Mouse (Mus musculus): ENCODE data around the gene Cyp4f18.
"Not testable (repeated sequence)": the region's sequence is repeated elsewhere in the genome, so short reads cannot be mapped to it uniquely, and the experiment has no call there.

The Cyp4f18 gene

GRCm38 (mm10) chr8:72009473-72009872 lies at the start of gene Cyp4f18:
Cyp4f18 (minus strand) TSS chr8:72009626.
- peak; percentile 47 for DNase-seq (ENCODE audit: low spot score)

- not testable (repeated sequence) for DNase-seq (ENCODE audit: low spot score)
Measured at GRCm38 (mm10) chr8:72057643-72058042, 48.2 kb upstream of the Cyp4f18 start.

- not testable (repeated sequence) for DNase-seq (ENCODE audit: low spot score)
Measured at GRCm38 (mm10) chr8:72054633-72055032, 45.2 kb upstream of the Cyp4f18 start.

- DNase-seq (ENCODE audit: low spot score), result no peak
Measured at GRCm38 (mm10) chr8:72042493-72042892, 33.1 kb upstream of the Cyp4f18 start.

GRCm38 (mm10) chr8:72040918-72041317 lies 31.5 kb upstream of the Cyp4f18 start, which contains the start of gene Olfr372:
Olfr372 (plus strand) TSS chr8:72041218.
- not testable (repeated sequence) for DNase-seq (ENCODE audit: low spot score)

GRCm38 (mm10) chr8:72032926-72033325 lies 23.5 kb upstream of the Cyp4f18 start:
- DNase-seq (ENCODE audit: low spot score), result peak; percentile 61

- peak; percentile 58 for DNase-seq (ENCODE audit: low spot score)
Measured at GRCm38 (mm10) chr8:72024886-72025285, 15.5 kb upstream of the Cyp4f18 start.

- no peak for DNase-seq (ENCODE audit: low spot score)
Measured at GRCm38 (mm10) chr8:72019816-72020215, 10.4 kb upstream of the Cyp4f18 start.

GRCm38 (mm10) chr8:72019022-72019421 lies 9.6 kb upstream of the Cyp4f18 start:
- not testable (repeated sequence) for DNase-seq (ENCODE audit: low spot score)

- no peak for DNase-seq (ENCODE audit: low spot score)
Measured at GRCm38 (mm10) chr8:72018141-72018540, 8.7 kb upstream of the Cyp4f18 start.

- not testable (repeated sequence) for DNase-seq (ENCODE audit: low spot score)
Measured at GRCm38 (mm10) chr8:72017339-72017738, 7.9 kb upstream of the Cyp4f18 start.

- peak; percentile 27 for DNase-seq (ENCODE audit: low spot score)
Measured at GRCm38 (mm10) chr8:72013506-72014228, 4.2 kb upstream of the Cyp4f18 start.

- peak; percentile 34 for DNase-seq (ENCODE audit: low spot score)
Measured at GRCm38 (mm10) chr8:72008134-72008641, 1.2 kb downstream of the Cyp4f18 start.

- DNase-seq (ENCODE audit: low spot score), result peak; percentile 23
Measured at GRCm38 (mm10) chr8:72006763-72007162, 2.7 kb downstream of the Cyp4f18 start.

- no peak for DNase-seq (ENCODE audit: low spot score)
Measured at GRCm38 (mm10) chr8:72005912-72006311, 3.5 kb downstream of the Cyp4f18 start.

- peak; percentile 15 for DNase-seq (ENCODE audit: low spot score)
Measured at GRCm38 (mm10) chr8:72002942-72003341, 6.5 kb downstream of the Cyp4f18 start.

GRCm38 (mm10) chr8:72000223-72000622 lies 9.2 kb downstream of the Cyp4f18 start:
- DNase-seq (ENCODE audit: low spot score), result peak; percentile 22

- DNase-seq (ENCODE audit: low spot score), result no peak
Measured at GRCm38 (mm10) chr8:71999434-71999833, 10.0 kb downstream of the Cyp4f18 start.

- DNase-seq (ENCODE audit: low spot score), result no peak
Measured at GRCm38 (mm10) chr8:71988867-71989599, 20.4 kb downstream of the Cyp4f18 start.

GRCm38 (mm10) chr8:71988110-71988866 lies 21.1 kb downstream of the Cyp4f18 start:
- DNase-seq (ENCODE audit: low spot score), result peak; percentile 61

- DNase-seq (ENCODE audit: low spot score), result no peak
Measured at GRCm38 (mm10) chr8:71984601-71985000, 24.8 kb downstream of the Cyp4f18 start.

GRCm38 (mm10) chr8:71981456-71981855 lies 28.0 kb downstream of the Cyp4f18 start:
- DNase-seq (ENCODE audit: low spot score), result no peak

Data from testis, postnatal 10 days (tissue).